Mouse (Mus musculus): ENCODE data around the gene Folr1. TPM values are rescaled to one million over a fixed set of nuclear protein-coding genes. Genes with fewer than 3 reads are reported as not detected.

Folr1 gene
- total and polyA plus RNA-seq, 2 experiments from 2014 or later, result 3.9 to 11.5 TPM

DNA sequence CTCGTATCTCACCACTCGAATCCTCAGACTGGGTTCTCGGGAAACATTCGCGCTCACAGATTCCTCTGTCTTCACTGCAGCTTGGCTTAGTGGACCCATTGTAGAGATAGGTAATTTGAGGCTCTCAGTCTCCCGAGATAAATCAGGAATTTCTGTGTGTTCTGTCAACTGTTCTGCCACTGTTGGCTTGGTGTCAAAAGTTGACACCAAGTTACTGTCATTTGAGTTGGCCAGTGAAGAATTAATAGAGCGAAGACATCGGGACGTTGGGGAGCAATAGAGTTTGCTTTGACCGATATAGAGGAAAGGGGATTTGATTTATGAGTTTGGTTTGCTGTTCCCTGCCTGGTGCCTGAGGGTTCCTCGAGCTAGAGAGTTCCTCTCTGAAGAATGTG, 35.7 kb upstream of the Folr1 start, which contains the start of gene Tomt:
Gene Tomt, minus strand, starts transcription at position 73 of the 395 bp plus-strand sequence.
- Histone ChIP-seq H3K9ac (replicated peaks; ENCODE audit: low read length, poor library complexity, severe bottlenecking) (peak within 1 kb of the TSS; percentile 89), H3K27me3 (ENCODE audit: insufficient read depth, low read length) (no peaks in the 10 kb centered on the region), H3K27ac (ENCODE audit: low read depth, low read length) (peak within 1 kb of the TSS; percentile 93), H3K9me3 (ENCODE audit: low read length) (no peaks in the 10 kb centered on the region), H3K4me1 (ENCODE audit: insufficient read depth, low read length) (0 out of 2 replicates have a peak, but pooled peaks cover 3% of the 10 kb centered on the region), H3K4me2 (ENCODE audit: low read depth, low read length, poor library complexity, severe bottlenecking) (peak within 1 kb of the TSS; percentile 77), H3K36me3 (ENCODE audit: insufficient read depth, low read length) (peaks cover 18% of the 10 kb centered on the region; the same call in 1 of the 2 replicates), H3K4me3 (ENCODE audit: low read depth, low read length) (peak within 1 kb of the TSS; percentile 77)
- no peak for ATAC-seq (ENCODE audit: low FRiP score)
- no peak for DNase-seq (ENCODE audit: low spot score)
- TF ChIP-seq CTCF (IDR thresholded peaks at IDR 0.05), result no peak
- WGBS, result 24% methylated on average over 11 of the region's 11 CpGs

DNA sequence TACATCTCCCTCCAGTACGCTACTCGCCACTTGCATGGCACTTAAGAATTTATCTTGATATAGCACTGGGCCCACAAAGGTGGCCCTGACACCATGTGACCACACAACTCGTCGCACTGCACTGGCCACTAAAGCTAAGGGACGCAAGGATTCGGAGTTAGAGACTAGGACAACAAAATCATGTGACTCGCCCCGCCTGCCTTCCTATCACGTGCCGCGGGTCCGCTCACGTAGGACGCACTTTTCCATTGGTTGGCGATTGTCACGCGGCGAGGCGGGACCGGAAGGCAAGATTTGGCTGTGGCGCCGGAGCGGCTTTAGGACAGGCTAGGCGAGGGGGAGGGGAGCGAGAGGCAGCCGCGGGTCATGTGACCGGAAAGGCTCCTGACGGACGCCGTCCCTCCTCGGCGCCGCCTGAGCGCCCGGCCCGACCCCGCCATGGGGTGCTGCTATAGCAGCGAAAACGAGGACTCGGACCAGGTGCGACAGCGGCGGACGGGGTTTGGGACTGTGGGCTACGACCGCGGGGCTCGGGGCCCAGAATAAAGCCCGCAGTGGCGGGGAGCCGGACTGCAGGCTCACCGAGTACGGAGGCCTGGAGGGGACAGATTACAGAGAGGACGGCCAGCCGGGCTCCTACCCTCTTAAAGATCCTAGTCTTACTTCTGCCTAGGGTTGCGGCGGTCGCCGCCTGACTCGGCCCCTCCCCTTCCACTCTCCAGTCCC, 35.1 kb upstream of the Folr1 start, which contains the start of gene Lamtor1:
Gene Lamtor1, plus strand, starts transcription at position 344 of the 726 bp plus-strand sequence.
- Histone ChIP-seq H3K27me3 (ENCODE audit: insufficient read depth, low read length) (no peaks in the 10 kb centered on the region), H3K9ac (replicated peaks; ENCODE audit: low read length, poor library complexity, severe bottlenecking) (peak within 1 kb of the TSS; percentile 89), H3K27ac (ENCODE audit: low read depth, low read length) (peak within 1 kb of the TSS; percentile 93), H3K4me2 (ENCODE audit: low read depth, low read length, poor library complexity, severe bottlenecking) (peak within 1 kb of the TSS; percentile 77), H3K4me3 (ENCODE audit: low read depth, low read length) (peak within 1 kb of the TSS; percentile 77), H3K36me3 (ENCODE audit: insufficient read depth, low read length) (peaks cover 13% of the 10 kb centered on the region; the same call in 1 of the 2 replicates), H3K4me1 (ENCODE audit: insufficient read depth, low read length) (0 out of 2 replicates have a peak, but pooled peaks cover 3% of the 10 kb centered on the region), H3K9me3 (ENCODE audit: low read length) (no peaks in the 10 kb centered on the region)
- no peak for TF ChIP-seq CTCF (IDR thresholded peaks at IDR 0.05)
- under 1% methylated on average over 61 of the region's 61 CpGs for WGBS
- DNase-seq (ENCODE audit: low spot score) (peak; percentile 99), ATAC-seq (ENCODE audit: low FRiP score) (peak; percentile 98)

DNA sequence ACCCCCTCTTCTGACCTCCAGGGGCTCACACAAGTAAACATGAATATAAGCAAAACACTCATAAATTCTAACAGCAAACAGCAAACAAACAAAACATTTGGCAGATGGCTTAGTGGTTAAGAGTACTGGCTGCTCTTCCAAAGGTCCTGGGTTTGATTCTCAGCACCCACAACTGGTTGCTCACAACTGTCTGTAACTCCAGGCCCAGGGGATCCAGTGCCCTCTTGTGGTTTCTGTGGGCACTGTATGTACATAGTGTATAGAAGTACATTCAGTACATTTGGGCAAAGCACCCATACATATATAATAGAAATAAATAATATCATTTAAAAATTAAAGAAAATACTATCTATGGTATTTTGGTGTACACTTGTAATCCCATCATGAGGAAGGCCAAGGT, 32.3 kb upstream of the Folr1 start:
- DNase-seq (ENCODE audit: low spot score) (no peak), ATAC-seq (ENCODE audit: low FRiP score) (no peak)
- Histone ChIP-seq H3K36me3 (ENCODE audit: insufficient read depth, low read length) (peaks cover 5% of the 10 kb centered on the region; the same call in 1 of the 2 replicates), H3K9ac (replicated peaks; ENCODE audit: low read length, poor library complexity, severe bottlenecking) (no peak overlapping the region), H3K27me3 (ENCODE audit: insufficient read depth, low read length) (no peaks in the 10 kb centered on the region), H3K4me2 (ENCODE audit: low read depth, low read length, poor library complexity, severe bottlenecking) (no peak overlapping the region), H3K4me3 (ENCODE audit: low read depth, low read length) (no peak overlapping the region), H3K4me1 (ENCODE audit: insufficient read depth, low read length) (0 out of 2 replicates have a peak, but pooled peaks cover 3% of the 10 kb centered on the region), H3K9me3 (ENCODE audit: low read length) (no peaks in the 10 kb centered on the region), H3K27ac (ENCODE audit: low read depth, low read length) (no peak overlapping the region)
- TF ChIP-seq CTCF (IDR thresholded peaks at IDR 0.05), result peak; percentile 26

DNA sequence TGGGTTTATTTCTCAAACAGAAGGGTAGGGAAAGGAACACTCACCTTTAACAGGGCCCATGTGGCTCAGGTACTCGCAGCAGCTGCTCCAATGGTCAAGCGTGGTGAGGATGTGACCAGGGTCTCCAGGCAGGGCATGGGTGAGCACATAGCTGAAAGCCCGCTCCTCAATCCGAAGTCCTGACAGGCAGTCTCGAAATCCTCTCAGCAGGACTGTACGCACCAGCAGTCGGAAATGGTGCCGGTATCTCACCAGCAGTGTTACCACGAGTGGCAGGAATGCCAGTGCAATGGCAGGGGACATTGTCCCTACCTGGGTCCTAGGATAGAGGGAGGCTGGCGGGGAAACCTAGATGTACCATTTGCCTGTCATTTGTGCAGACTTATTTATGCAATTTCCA, 31.4 kb upstream of the Folr1 start:
- WGBS, result 91% methylated on average over 10 of the region's 10 CpGs
- H3K4me1 ChIP-seq (ENCODE audit: insufficient read depth, low read length), result 0 out of 2 replicates have a peak, but pooled peaks cover 8% of the 10 kb centered on the region
- H3K9me3 ChIP-seq (ENCODE audit: low read length), result no peaks in the 10 kb centered on the region
- H3K27me3 ChIP-seq (ENCODE audit: insufficient read depth, low read length), result no peaks in the 10 kb centered on the region
- DNase-seq (ENCODE audit: low spot score) (no peak), ATAC-seq (ENCODE audit: low FRiP score) (no peak)
- H3K4me2 ChIP-seq (ENCODE audit: low read depth, low read length, poor library complexity, severe bottlenecking), result no peak overlapping the region
- no peak overlapping the region for H3K4me3 ChIP-seq (ENCODE audit: low read depth, low read length)
- no peak for TF ChIP-seq CTCF (IDR thresholded peaks at IDR 0.05)
- H3K36me3 ChIP-seq (ENCODE audit: insufficient read depth, low read length), result peaks cover 5% of the 10 kb centered on the region; the same call in 1 of the 2 replicates
- no peak overlapping the region for H3K27ac ChIP-seq (ENCODE audit: low read depth, low read length)
- no peak overlapping the region for H3K9ac ChIP-seq (replicated peaks; ENCODE audit: low read length, poor library complexity, severe bottlenecking)

DNA sequence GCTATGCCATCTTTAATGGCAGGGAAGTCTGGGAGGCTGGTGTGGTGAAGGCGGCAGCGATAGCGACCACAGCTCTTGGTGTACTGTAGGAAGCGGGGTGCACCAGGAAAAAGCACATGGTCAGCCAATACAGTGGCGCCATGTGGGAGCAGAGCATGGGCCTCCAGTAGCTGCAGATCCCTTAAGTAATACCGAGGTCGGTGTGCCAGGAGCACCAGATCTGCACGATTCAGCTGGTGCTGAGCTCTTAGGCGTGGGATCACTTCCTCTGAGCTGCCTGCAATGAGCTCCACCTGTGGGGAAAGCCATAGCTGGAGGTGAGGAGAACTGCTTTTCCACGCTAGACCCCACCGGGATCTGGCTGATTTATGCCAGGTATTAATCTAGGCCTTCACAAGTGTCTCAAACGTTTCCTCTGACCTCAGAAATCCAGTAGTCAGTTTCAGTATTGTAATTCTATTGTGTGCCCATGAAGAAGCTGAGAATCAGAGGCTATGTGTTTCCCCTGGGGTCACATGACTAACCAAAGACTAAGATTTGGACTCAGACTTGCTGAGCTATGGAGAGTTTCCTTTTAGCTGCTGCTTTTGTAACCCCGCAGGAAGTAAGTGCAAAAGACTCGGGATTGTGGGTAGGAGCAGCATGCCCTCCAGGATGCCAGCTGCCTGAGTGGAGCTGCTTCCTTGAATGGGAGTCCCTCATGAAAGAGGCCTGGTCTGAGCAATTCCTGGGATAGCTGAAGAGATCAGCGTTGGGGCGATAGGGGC, 29.9 kb upstream of the Folr1 start:
- no peaks in the 10 kb centered on the region for H3K9me3 ChIP-seq (ENCODE audit: low read length)
- no peaks in the 10 kb centered on the region for H3K27me3 ChIP-seq (ENCODE audit: insufficient read depth, low read length)
- WGBS, result 91% methylated on average over 16 of the region's 16 CpGs
- no peak overlapping the region for H3K4me3 ChIP-seq (ENCODE audit: low read depth, low read length)
- H3K4me1 ChIP-seq (ENCODE audit: insufficient read depth, low read length), result 0 out of 2 replicates have a peak, but pooled peaks cover 5% of the 10 kb centered on the region
- no peak for DNase-seq (ENCODE audit: low spot score)
- no peak overlapping the region for H3K4me2 ChIP-seq (ENCODE audit: low read depth, low read length, poor library complexity, severe bottlenecking)
- H3K36me3 ChIP-seq (ENCODE audit: insufficient read depth, low read length), result peaks cover 5% of the 10 kb centered on the region; the same call in 1 of the 2 replicates
- no peak for ATAC-seq (ENCODE audit: low FRiP score)
- no peak overlapping the region for H3K27ac ChIP-seq (ENCODE audit: low read depth, low read length)
- TF ChIP-seq CTCF (IDR thresholded peaks at IDR 0.05), result no peak
- no peak overlapping the region for H3K9ac ChIP-seq (replicated peaks; ENCODE audit: low read length, poor library complexity, severe bottlenecking)
